Mouse (Mus musculus) E14TG2a.4 (cell line): ENCODE measurements at regions not wholly inside any gene's neighbourhood (a gene's known extent, or its start where the extent isn't known, plus 50 kb on each side); places are given as distances from the start of the nearest gene placed in this dataset.

Experiments used
- H3K27me3 ChIP-seq: 2 replicates; pipeline ENCODE4 v1.6.1; 2014; ENCODE audit warnings: low read length, control low read depth; ENCODE audit not compliant: insufficient read depth
- H3K36me3 ChIP-seq: 2 replicates; pipeline ENCODE4 v1.6.1; 2014; ENCODE audit warnings: low read length, control low read depth; ENCODE audit not compliant: insufficient read depth
- H3K4me1 ChIP-seq: replicated peaks from 2 replicates; pipeline ENCODE4 v1.6.1; 2014; ENCODE audit warnings: low read depth, low read length, control low read depth
- H3K4me3 ChIP-seq: replicated peaks from 2 replicates; pipeline ENCODE4 v1.5.1; 2014; ENCODE audit warnings: mild to moderate bottlenecking, low read length
- H3K9me3 ChIP-seq: 2 replicates; pipeline ENCODE4 v1.6.1; 2014; ENCODE audit warnings: low read length, control low read depth
- CTCF ChIP-seq: conservative IDR thresholded peaks from 2 replicates; pipeline ENCODE4 v1.5.1; 2014; ENCODE audit warnings: low read length
- NANOG ChIP-seq: IDR thresholded peaks from 2 replicates; pipeline ENCODE4 v1.6.1; 2014; ENCODE audit warnings: borderline replicate concordance, low read length, mixed read lengths
- POU5F1 ChIP-seq: IDR thresholded peaks from 2 replicates; pipeline ENCODE4 v1.6.1; 2014; ENCODE audit warnings: low read length, borderline replicate concordance

GRCm38 (mm10) chr13:92963351-92963895, 118.9 kb downstream of the Mtx3 start:
- Histone ChIP-seq H3K4me3 (no peak overlapping the region), H3K9me3 (no peaks in the 10 kb centered on the region), H3K27me3 (no peaks in the 10 kb centered on the region), H3K4me1 (no peaks in the 10 kb centered on the region), H3K36me3 (no peaks in the 10 kb centered on the region)
- TF ChIP-seq CTCF (no peak), POU5F1 (no peak), NANOG (no peak)

DNA sequence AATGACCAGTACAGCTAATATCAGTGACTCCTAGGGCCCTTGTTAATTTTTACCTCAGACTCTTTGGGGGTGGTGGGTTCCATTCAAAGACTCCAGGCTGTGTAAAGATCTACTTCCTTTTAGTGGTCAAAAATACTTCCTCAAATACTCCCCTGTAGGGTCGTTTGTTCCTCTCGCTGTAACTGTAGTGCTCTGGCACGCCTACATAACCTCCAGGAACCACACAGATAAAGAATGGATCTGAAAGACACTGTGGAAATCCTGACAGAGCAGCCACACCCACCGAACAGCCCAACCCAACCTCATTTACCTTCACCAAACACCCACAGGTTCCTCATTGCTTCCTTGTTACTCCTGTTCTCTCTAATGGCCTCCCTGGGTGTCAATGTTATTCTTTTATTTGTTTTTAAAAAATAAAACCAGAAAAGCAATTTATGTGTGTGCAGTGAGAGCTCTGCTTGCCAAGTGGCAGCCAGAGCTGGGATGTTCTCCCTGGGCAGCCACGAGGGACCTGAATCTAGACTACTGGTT, 119.7 kb downstream of the Mtx3 start:
- H3K4me3 ChIP-seq: no peak overlapping the region
- no peaks in the 10 kb centered on the region for H3K36me3 ChIP-seq
- H3K9me3 ChIP-seq: no peaks in the 10 kb centered on the region
- no peaks in the 10 kb centered on the region for H3K27me3 ChIP-seq
- TF ChIP-seq POU5F1 (no peak), NANOG (no peak), CTCF (no peak)
- no peaks in the 10 kb centered on the region for H3K4me1 ChIP-seq

- Histone ChIP-seq H3K9me3 (peaks cover 12% of the 10 kb centered on the region), H3K4me1 (no peaks in the 10 kb centered on the region)
Observed at GRCm38 (mm10) chr13:92967025-92967610, 122.6 kb downstream of the Mtx3 start.

DNA sequence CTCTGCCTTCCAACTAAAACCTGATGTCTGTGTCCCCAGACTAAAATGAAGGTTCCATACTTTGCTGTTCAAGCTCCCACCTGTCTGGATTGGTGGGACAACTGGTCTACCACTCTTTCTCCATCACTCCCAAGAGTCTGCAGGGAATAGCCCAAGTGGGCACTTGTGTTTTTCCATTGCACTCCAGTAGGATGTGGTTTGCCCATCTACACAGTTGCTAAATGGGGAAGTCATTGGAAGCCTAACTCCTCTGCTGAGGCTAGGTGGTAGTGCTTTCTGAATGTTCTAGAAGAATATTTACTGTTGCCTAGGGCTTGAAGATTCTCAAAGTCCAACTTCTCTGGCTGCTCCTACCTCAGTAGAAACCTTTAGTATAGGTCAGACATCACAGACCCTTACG, 125.0 kb downstream of the Mtx3 start:
- Histone ChIP-seq H3K4me1 (no peaks in the 10 kb centered on the region), H3K9me3 (peaks cover 12% of the 10 kb centered on the region), H3K36me3 (no peaks in the 10 kb centered on the region), H3K27me3 (no peaks in the 10 kb centered on the region), H3K4me3 (no peak overlapping the region)
- no peak for TF ChIP-seq CTCF
- TF ChIP-seq NANOG: no peak
- TF ChIP-seq POU5F1: no peak

More at GRCm38 (mm10) chr13:92967025-92967610, 122.6 kb downstream of the Mtx3 start:
- H3K27me3 ChIP-seq: no peaks in the 10 kb centered on the region
- no peaks in the 10 kb centered on the region for H3K36me3 ChIP-seq
- TF ChIP-seq CTCF (no peak), NANOG (no peak), POU5F1 (no peak)
- H3K4me3 ChIP-seq: no peak overlapping the region

DNA sequence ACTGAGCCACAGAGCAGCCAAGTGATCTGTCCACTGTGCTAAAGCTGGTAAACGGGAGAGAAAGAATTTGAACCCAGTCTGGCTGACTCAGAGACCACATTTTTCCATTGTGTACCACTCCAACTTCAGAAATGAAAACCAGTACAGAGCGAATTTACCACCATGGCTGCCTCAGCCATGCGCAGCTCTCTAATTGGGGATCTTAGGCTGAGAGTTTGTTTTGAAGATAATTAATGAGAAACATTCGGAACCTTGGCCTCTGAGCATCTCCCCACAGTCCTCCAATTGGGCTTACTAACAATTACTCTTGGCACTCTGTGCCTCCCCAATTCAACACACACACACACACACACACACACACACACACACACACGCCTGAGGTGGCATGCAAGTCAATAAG, 128.3 kb downstream of the Mtx3 start:
- Histone ChIP-seq H3K9me3 (peaks cover 12% of the 10 kb centered on the region), H3K4me3 (no peak overlapping the region), H3K36me3 (no peaks in the 10 kb centered on the region), H3K27me3 (no peaks in the 10 kb centered on the region), H3K4me1 (no peaks in the 10 kb centered on the region)
- TF ChIP-seq CTCF (no peak), NANOG (no peak), POU5F1 (no peak)

- peaks cover 12% of the 10 kb centered on the region for H3K9me3 ChIP-seq
- H3K4me3 ChIP-seq: no peak overlapping the region
- no peaks in the 10 kb centered on the region for H3K27me3 ChIP-seq
- TF ChIP-seq CTCF: no peak
- TF ChIP-seq POU5F1: no peak
- no peak for TF ChIP-seq NANOG
- H3K4me1 ChIP-seq: no peaks in the 10 kb centered on the region
- no peaks in the 10 kb centered on the region for H3K36me3 ChIP-seq
Observed at GRCm38 (mm10) chr13:92973791-92974190, 129.2 kb downstream of the Mtx3 start.

- no peaks in the 10 kb centered on the region for H3K9me3 ChIP-seq
- H3K4me1 ChIP-seq: peaks cover 6% of the 10 kb centered on the region
- H3K4me3 ChIP-seq: peak overlapping the region; percentile 48
- TF ChIP-seq CTCF (peak; percentile 88), NANOG (no peak)
- H3K27me3 ChIP-seq: peaks cover 11% of the 10 kb centered on the region
- no peaks in the 10 kb centered on the region for H3K36me3 ChIP-seq
Observed at GRCm38 (mm10) chr13:92986719-92987553, 142.4 kb downstream of the Mtx3 start.

DNA sequence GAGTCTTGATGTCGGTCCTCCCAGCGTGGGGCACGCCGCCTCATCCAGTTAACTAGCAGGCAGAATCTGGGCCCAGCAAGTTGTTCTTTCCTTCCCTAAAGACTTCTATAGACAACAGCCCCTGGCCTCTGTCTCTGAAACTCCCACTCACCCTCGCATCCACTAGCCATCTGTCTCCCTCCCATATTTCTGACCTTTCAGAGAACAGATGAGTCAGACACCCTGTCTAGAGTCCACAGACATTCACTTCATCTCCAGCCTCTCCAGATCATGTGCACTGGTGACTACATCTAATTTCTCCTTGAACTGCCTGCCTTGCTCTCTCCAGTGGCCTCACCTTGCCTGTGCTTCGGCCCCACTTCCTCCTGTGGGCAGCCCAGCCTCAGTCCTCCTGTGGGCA, 143.1 kb downstream of the Mtx3 start:
- H3K9me3 ChIP-seq: no peaks in the 10 kb centered on the region
- TF ChIP-seq CTCF: no peak
- no peak for TF ChIP-seq NANOG
- TF ChIP-seq POU5F1: no peak
- H3K4me3 ChIP-seq: no peak overlapping the region
- H3K27me3 ChIP-seq: peaks cover 11% of the 10 kb centered on the region
- peaks cover 8% of the 10 kb centered on the region for H3K4me1 ChIP-seq
- no peaks in the 10 kb centered on the region for H3K36me3 ChIP-seq

DNA sequence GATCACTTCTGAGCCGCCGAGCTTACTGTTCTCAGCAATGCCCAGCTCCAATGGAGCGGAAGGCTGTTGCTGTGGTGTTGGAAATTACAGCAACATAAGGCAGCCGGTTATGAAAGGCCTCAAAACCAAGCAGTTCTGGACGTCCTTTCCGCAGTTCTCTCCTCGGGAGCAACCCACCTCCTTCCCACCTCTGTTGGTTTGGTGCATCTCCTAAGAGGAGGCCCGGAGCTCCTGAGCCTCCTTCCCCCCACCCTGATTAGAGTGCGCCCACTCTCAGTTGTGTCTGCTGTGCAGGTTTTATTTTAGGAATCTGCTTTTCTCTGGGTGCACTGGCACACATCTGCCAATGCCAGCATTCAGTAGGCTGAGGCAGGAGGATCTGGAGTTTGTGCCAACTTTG, 144.0 kb downstream of the Mtx3 start:
- Histone ChIP-seq H3K9me3 (no peaks in the 10 kb centered on the region), H3K4me1 (peaks cover 13% of the 10 kb centered on the region), H3K4me3 (no peak overlapping the region), H3K27me3 (peaks cover 11% of the 10 kb centered on the region), H3K36me3 (no peaks in the 10 kb centered on the region)
- TF ChIP-seq POU5F1: no peak
- no peak for TF ChIP-seq NANOG
- TF ChIP-seq CTCF: no peak
